Mouse (Mus musculus) NIH3T3 (cell line): ENCODE data around the gene Kcnk13.

Source experiments
- DNase-seq: peaks from one replicate; pipeline ENCODE4 v3.0.0-alpha.2; 2012; ENCODE audit warnings: low read depth

Gene Kcnk13

GRCm38 (mm10) chr12:100015146-100015545 lies 50.8 kb downstream of the Kcnk13 start:
- no peak for DNase-seq

GRCm38 (mm10) chr12:100017709-100018108 lies 53.4 kb downstream of the Kcnk13 start:
- DNase-seq: no peak

GRCm38 (mm10) chr12:100022490-100022889 lies 58.2 kb downstream of the Kcnk13 start:
- no peak for DNase-seq

- DNase-seq: no peak
Measured at GRCm38 (mm10) chr12:100023821-100024365, 59.6 kb downstream of the Kcnk13 start.

GRCm38 (mm10) chr12:100025675-100026074 lies 61.4 kb downstream of the Kcnk13 start:
- no peak for DNase-seq

- no peak for DNase-seq
Measured at GRCm38 (mm10) chr12:100026715-100027245, 62.5 kb downstream of the Kcnk13 start.

GRCm38 (mm10) chr12:100027281-100027680 lies 63.0 kb downstream of the Kcnk13 start:
- DNase-seq: no peak

- DNase-seq: no peak
Measured at GRCm38 (mm10) chr12:100031681-100032080, 67.4 kb downstream of the Kcnk13 start.

- DNase-seq: no peak
Measured at GRCm38 (mm10) chr12:100032521-100032920, 68.2 kb downstream of the Kcnk13 start.

- no peak for DNase-seq
Measured at GRCm38 (mm10) chr12:100038741-100039262, 74.5 kb downstream of the Kcnk13 start.

GRCm38 (mm10) chr12:100042116-100042515 lies 77.8 kb downstream of the Kcnk13 start:
- DNase-seq: no peak

- no peak for DNase-seq
Measured at GRCm38 (mm10) chr12:100044704-100045103, 80.4 kb downstream of the Kcnk13 start.

GRCm38 (mm10) chr12:100050552-100050951 lies 86.3 kb downstream of the Kcnk13 start:
- no peak for DNase-seq

- DNase-seq: no peak
Measured at GRCm38 (mm10) chr12:100053617-100054016, 89.3 kb downstream of the Kcnk13 start.

GRCm38 (mm10) chr12:100061071-100061470 lies 96.8 kb downstream of the Kcnk13 start:
- no peak for DNase-seq

GRCm38 (mm10) chr12:100061826-100062225 lies 97.5 kb downstream of the Kcnk13 start:
- no peak for DNase-seq

GRCm38 (mm10) chr12:100062584-100062983 lies 98.3 kb downstream of the Kcnk13 start:
- no peak for DNase-seq

GRCm38 (mm10) chr12:100065109-100065508 lies 100.8 kb downstream of the Kcnk13 start:
- no peak for DNase-seq

GRCm38 (mm10) chr12:100067477-100067876 lies 103.2 kb downstream of the Kcnk13 start:
- DNase-seq: no peak

GRCm38 (mm10) chr12:100073201-100073672 lies 108.9 kb downstream of the Kcnk13 start:
- peak; percentile 6 for DNase-seq

GRCm38 (mm10) chr12:100075715-100076114 lies 111.4 kb downstream of the Kcnk13 start:
- DNase-seq: no peak

- no peak for DNase-seq
Measured at GRCm38 (mm10) chr12:100079636-100080286, 115.5 kb downstream of the Kcnk13 start.

GRCm38 (mm10) chr12:100088026-100088425 lies 123.7 kb downstream of the Kcnk13 start:
- no peak for DNase-seq
